Comparison of ENCODE assay signal across 9 mouse cellular contexts in genomic region chr13:14049878-14050277, GRCm38 (mm10).
"Had no signal": no experiment of that assay in that cellular context is flagged by ENCODE, and none has a peak within 500 bp of the region (broad histone marks: within the 10 kb centered on the region; RNA-seq: fewer than 3 reads in every experiment).

No protein-coding gene starts in this region.

- DNase-seq: kidney, adult 2 months; kidney, postnatal 25 days; layer of hippocampus, adult 9-11 months; lung, adult 18-20 months; lung, postnatal 10 days; lung, postnatal 4 days; midbrain, embryonic 14.5 days; thymus, postnatal 36 days had no signal

- ATAC-seq: intestine, postnatal 0 days had no signal
